Mouse (Mus musculus): ENCODE data around the gene Ptprs. TPM values are rescaled to one million over a fixed set of nuclear protein-coding genes. Genes with fewer than 3 reads are reported as not detected.

The Ptprs gene
- polyA plus RNA-seq, 1 experiment from 2014 or later, result 111 TPM

- Histone ChIP-seq H3K9me3 (ENCODE audit: control insufficient read depth, low read depth, low read length) (no peaks in the 10 kb centered on the region), H3K4me3 (ENCODE audit: low read depth, low read length) (peak overlapping the region; percentile 40), H3K9ac (replicated peaks; ENCODE audit: low read depth, low read length) (peak overlapping the region; percentile 30; the same call in 1 of the 2 replicates), H3K27ac (ENCODE audit: low read length) (peak overlapping the region; percentile 66; the same call in 1 of the 2 replicates), H3K36me3 (ENCODE audit: control insufficient read depth, insufficient read depth, low read length) (peaks cover 66% of the 10 kb centered on the region), H3K4me1 (ENCODE audit: control insufficient read depth, insufficient read depth, low read length) (0 out of 2 replicates have a peak, but pooled peaks cover 8% of the 10 kb centered on the region), H3K27me3 (ENCODE audit: control insufficient read depth, insufficient read depth, low read length) (no peaks in the 10 kb centered on the region), H3K4me2 (replicated peaks; ENCODE audit: low read depth, low read length) (peak overlapping the region; percentile 59)
- WGBS, result 21% methylated on average over 68 of the region's 77 CpGs
- peak; percentile 81 for ATAC-seq (ENCODE audit: insufficient number of reproducible peaks, insufficient read depth, low FRiP score, low read depth)
These were observed 51.3 kb downstream of the Ptprs start for GRCm38 (mm10) chr17:56424726-56425583.

- no peak overlapping the region for H3K4me2 ChIP-seq (replicated peaks; ENCODE audit: low read depth, low read length)
- H3K27me3 ChIP-seq (ENCODE audit: control insufficient read depth, insufficient read depth, low read length), result no peaks in the 10 kb centered on the region
- no peak overlapping the region for H3K9ac ChIP-seq (replicated peaks; ENCODE audit: low read depth, low read length)
- H3K9me3 ChIP-seq (ENCODE audit: control insufficient read depth, low read depth, low read length), result no peaks in the 10 kb centered on the region
- H3K36me3 ChIP-seq (ENCODE audit: control insufficient read depth, insufficient read depth, low read length), result peaks cover 87% of the 10 kb centered on the region
- H3K4me1 ChIP-seq (ENCODE audit: control insufficient read depth, insufficient read depth, low read length), result no peaks in the 10 kb centered on the region
- no peak overlapping the region for H3K4me3 ChIP-seq (ENCODE audit: low read depth, low read length)
- ATAC-seq (ENCODE audit: insufficient number of reproducible peaks, insufficient read depth, low FRiP score, low read depth), result no peak
- H3K27ac ChIP-seq (ENCODE audit: low read length), result no peak overlapping the region
- WGBS, result 95% methylated on average over 2 of the region's 2 CpGs
These were observed 56.3 kb downstream of the Ptprs start for GRCm38 (mm10) chr17:56420022-56420421.

GRCm38 (mm10) chr17:56418304-56418703 lies 58.0 kb downstream of the Ptprs start:
- H3K4me3 ChIP-seq (ENCODE audit: low read depth, low read length), result no peak overlapping the region
- no peak overlapping the region for H3K9ac ChIP-seq (replicated peaks; ENCODE audit: low read depth, low read length)
- H3K27ac ChIP-seq (ENCODE audit: low read length), result no peak overlapping the region
- no peak overlapping the region for H3K4me2 ChIP-seq (replicated peaks; ENCODE audit: low read depth, low read length)
- no peak for ATAC-seq (ENCODE audit: insufficient number of reproducible peaks, insufficient read depth, low FRiP score, low read depth)
- WGBS, result 77% methylated on average over 12 of the region's 12 CpGs
- no peaks in the 10 kb centered on the region for H3K9me3 ChIP-seq (ENCODE audit: control insufficient read depth, low read depth, low read length)
- no peaks in the 10 kb centered on the region for H3K4me1 ChIP-seq (ENCODE audit: control insufficient read depth, insufficient read depth, low read length)
- H3K36me3 ChIP-seq (ENCODE audit: control insufficient read depth, insufficient read depth, low read length), result peaks cover 94% of the 10 kb centered on the region
- no peaks in the 10 kb centered on the region for H3K27me3 ChIP-seq (ENCODE audit: control insufficient read depth, insufficient read depth, low read length)

- H3K4me1 ChIP-seq (ENCODE audit: control insufficient read depth, insufficient read depth, low read length), result no peaks in the 10 kb centered on the region; the same call in 1 of the 2 replicates
- H3K27me3 ChIP-seq (ENCODE audit: control insufficient read depth, insufficient read depth, low read length), result no peaks in the 10 kb centered on the region
- H3K4me2 ChIP-seq (replicated peaks; ENCODE audit: low read depth, low read length), result no peak overlapping the region
- no peak for ATAC-seq (ENCODE audit: insufficient number of reproducible peaks, insufficient read depth, low FRiP score, low read depth)
- H3K9ac ChIP-seq (replicated peaks; ENCODE audit: low read depth, low read length), result no peak overlapping the region
- H3K4me3 ChIP-seq (ENCODE audit: low read depth, low read length), result no peak overlapping the region
- H3K27ac ChIP-seq (ENCODE audit: low read length), result no peak overlapping the region
- no peaks in the 10 kb centered on the region for H3K9me3 ChIP-seq (ENCODE audit: control insufficient read depth, low read depth, low read length)
- peaks cover 85% of the 10 kb centered on the region for H3K36me3 ChIP-seq (ENCODE audit: control insufficient read depth, insufficient read depth, low read length)
- 93% methylated on average over 9 of the region's 9 CpGs for WGBS
These were observed 61.5 kb downstream of the Ptprs start for GRCm38 (mm10) chr17:56414785-56415184.

DNA sequence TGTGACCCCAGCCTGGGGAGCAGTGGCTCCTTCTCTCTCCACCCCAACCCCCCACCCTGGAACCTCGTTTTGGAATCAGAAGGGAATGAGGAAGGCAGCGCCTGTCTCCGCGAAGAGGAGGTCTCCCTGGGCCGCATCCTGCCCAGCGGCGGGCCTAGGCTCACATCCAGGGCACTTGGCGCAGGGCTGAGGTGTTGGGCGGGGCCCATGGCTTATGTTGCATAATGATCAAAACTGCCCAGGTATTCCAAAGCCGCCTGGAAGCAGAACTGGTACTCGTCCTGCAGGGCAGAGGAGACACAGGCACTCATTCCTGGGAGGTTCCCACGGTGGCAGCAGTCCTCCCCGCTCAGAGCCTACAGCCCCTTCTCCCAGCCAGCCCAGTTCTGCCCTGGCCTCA lies 63.2 kb downstream of the Ptprs start:
- no peak overlapping the region for H3K4me3 ChIP-seq (ENCODE audit: low read depth, low read length)
- no peak overlapping the region for H3K9ac ChIP-seq (replicated peaks; ENCODE audit: low read depth, low read length)
- peaks cover 3% of the 10 kb centered on the region; the same call in 1 of the 2 replicates for H3K4me1 ChIP-seq (ENCODE audit: control insufficient read depth, insufficient read depth, low read length)
- no peaks in the 10 kb centered on the region for H3K9me3 ChIP-seq (ENCODE audit: control insufficient read depth, low read depth, low read length)
- no peaks in the 10 kb centered on the region for H3K27me3 ChIP-seq (ENCODE audit: control insufficient read depth, insufficient read depth, low read length)
- 85% methylated on average over 13 of the region's 13 CpGs for WGBS
- no peak for ATAC-seq (ENCODE audit: insufficient number of reproducible peaks, insufficient read depth, low FRiP score, low read depth)
- H3K27ac ChIP-seq (ENCODE audit: low read length), result no peak overlapping the region
- no peak overlapping the region for H3K4me2 ChIP-seq (replicated peaks; ENCODE audit: low read depth, low read length)
- H3K36me3 ChIP-seq (ENCODE audit: control insufficient read depth, insufficient read depth, low read length), result peaks cover 69% of the 10 kb centered on the region

DNA sequence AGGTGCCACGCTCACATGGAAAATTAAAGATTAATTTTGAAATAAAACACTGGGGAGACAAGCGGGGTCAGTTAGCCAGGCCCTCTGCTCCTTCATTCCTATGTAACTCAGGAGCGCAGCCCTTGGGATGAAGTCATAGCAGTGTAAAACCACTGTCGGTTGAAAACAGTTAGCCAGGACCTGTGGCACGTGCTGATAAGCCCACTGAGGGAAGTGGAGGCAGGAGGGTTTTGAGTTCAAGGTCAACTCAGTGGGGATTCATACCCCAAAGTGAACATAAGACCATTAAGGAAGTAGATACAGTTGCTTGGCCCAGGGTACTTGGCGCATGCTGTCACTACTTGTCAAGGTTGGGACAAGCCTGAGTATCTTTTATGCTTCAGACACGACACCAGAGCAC lies 64.8 kb downstream of the Ptprs start:
- Histone ChIP-seq H3K4me3 (ENCODE audit: low read depth, low read length) (no peak overlapping the region), H3K9me3 (ENCODE audit: control insufficient read depth, low read depth, low read length) (no peaks in the 10 kb centered on the region), H3K4me2 (replicated peaks; ENCODE audit: low read depth, low read length) (no peak overlapping the region), H3K36me3 (ENCODE audit: control insufficient read depth, insufficient read depth, low read length) (peaks cover 53% of the 10 kb centered on the region), H3K9ac (replicated peaks; ENCODE audit: low read depth, low read length) (no peak overlapping the region), H3K27me3 (ENCODE audit: control insufficient read depth, insufficient read depth, low read length) (no peaks in the 10 kb centered on the region), H3K27ac (ENCODE audit: low read length) (no peak overlapping the region), H3K4me1 (ENCODE audit: control insufficient read depth, insufficient read depth, low read length) (peaks cover 12% of the 10 kb centered on the region; the same call in 1 of the 2 replicates)
- no peak for ATAC-seq (ENCODE audit: insufficient number of reproducible peaks, insufficient read depth, low FRiP score, low read depth)
- WGBS, result 93% methylated on average over 7 of the region's 7 CpGs

GRCm38 (mm10) chr17:56409759-56410158 lies 66.5 kb downstream of the Ptprs start:
- Histone ChIP-seq H3K27me3 (ENCODE audit: control insufficient read depth, insufficient read depth, low read length) (no peaks in the 10 kb centered on the region), H3K4me3 (ENCODE audit: low read depth, low read length) (no peak overlapping the region), H3K4me2 (replicated peaks; ENCODE audit: low read depth, low read length) (no peak overlapping the region), H3K27ac (ENCODE audit: low read length) (peak overlapping the region; percentile 18; the same call in 1 of the 2 replicates), H3K9me3 (ENCODE audit: control insufficient read depth, low read depth, low read length) (no peaks in the 10 kb centered on the region), H3K4me1 (ENCODE audit: control insufficient read depth, insufficient read depth, low read length) (peaks cover 12% of the 10 kb centered on the region; the same call in 1 of the 2 replicates), H3K36me3 (ENCODE audit: control insufficient read depth, insufficient read depth, low read length) (peaks cover 36% of the 10 kb centered on the region), H3K9ac (replicated peaks; ENCODE audit: low read depth, low read length) (no peak overlapping the region)
- peak; percentile 67 for ATAC-seq (ENCODE audit: insufficient number of reproducible peaks, insufficient read depth, low FRiP score, low read depth)
- WGBS, result 34% methylated on average over 8 of the region's 8 CpGs

DNA sequence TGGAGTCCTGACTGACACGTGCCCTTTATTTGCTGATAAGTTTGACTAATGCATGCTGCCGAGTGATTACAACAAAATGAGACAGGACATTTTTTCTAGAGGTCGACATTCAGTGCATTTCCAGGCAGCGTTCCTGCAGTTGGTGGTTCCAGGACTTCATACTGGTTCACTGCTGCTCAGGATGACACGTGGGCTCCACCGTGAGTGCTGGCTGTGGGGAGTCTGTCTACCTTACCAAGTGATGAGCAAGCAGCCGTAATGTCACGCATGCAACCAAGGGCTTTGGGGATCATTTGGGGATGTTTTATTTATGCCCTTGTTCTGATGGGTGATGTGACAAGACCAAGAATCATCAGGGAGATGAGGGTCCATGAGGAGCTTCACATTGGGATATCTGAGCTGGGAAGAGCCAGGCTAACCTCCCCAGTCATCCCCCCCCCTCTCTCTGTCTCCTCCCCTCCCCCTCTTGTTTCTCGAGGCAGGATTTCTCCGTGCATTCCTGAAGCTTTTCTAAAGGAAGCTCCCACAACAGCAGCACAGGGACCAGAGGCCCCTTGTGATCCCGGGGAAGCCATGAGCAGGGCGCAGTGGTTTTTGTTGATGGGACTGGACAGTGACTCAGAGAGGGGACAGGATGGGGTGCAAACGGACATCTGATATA lies 67.2 kb downstream of the Ptprs start:
- H3K36me3 ChIP-seq (ENCODE audit: control insufficient read depth, insufficient read depth, low read length), result peaks cover 30% of the 10 kb centered on the region
- no peak overlapping the region for H3K9ac ChIP-seq (replicated peaks; ENCODE audit: low read depth, low read length)
- H3K4me3 ChIP-seq (ENCODE audit: low read depth, low read length), result no peak overlapping the region
- peaks cover 12% of the 10 kb centered on the region; the same call in 1 of the 2 replicates for H3K4me1 ChIP-seq (ENCODE audit: control insufficient read depth, insufficient read depth, low read length)
- no peak for ATAC-seq (ENCODE audit: insufficient number of reproducible peaks, insufficient read depth, low FRiP score, low read depth)
- 45% methylated on average over 13 of the region's 13 CpGs for WGBS
- H3K27me3 ChIP-seq (ENCODE audit: control insufficient read depth, insufficient read depth, low read length), result no peaks in the 10 kb centered on the region
- peak overlapping the region; percentile 21; the same call in 1 of the 2 replicates for H3K27ac ChIP-seq (ENCODE audit: low read length)
- no peaks in the 10 kb centered on the region for H3K9me3 ChIP-seq (ENCODE audit: control insufficient read depth, low read depth, low read length)
- no peak overlapping the region for H3K4me2 ChIP-seq (replicated peaks; ENCODE audit: low read depth, low read length)
